Mouse (Mus musculus) adrenal gland, postnatal 25 days (tissue): Measurements from ENCODE around the gene Ccdc47. TPM values are rescaled to one million over a fixed set of nuclear protein-coding genes. Genes with fewer than 3 reads are reported as not detected.
"Not testable (repeated sequence)": the region's sequence is repeated elsewhere in the genome, so short reads cannot be mapped to it uniquely, and the experiment has no call there.

Experiments
- DNase-seq: peaks from one replicate; pipeline ENCODE4 v3.0.0; 2021; ENCODE audit warnings: mixed read lengths
- long read RNA-seq: library from polyadenylated mRNA; stranded (forward); transcript quantifications from one replicate; pipeline ENCODE4 v2.0.0, GENCODE M21; 2021
- total RNA-seq: library from RNA; stranded (reverse); gene quantifications from 2 replicates; pipeline ENCODE4 v1.2.3, GENCODE M21; 2021

Gene Ccdc47
- total RNA-seq, result 122 and 172 TPM in 2 replicates
- long read RNA-seq, full-length matches to known transcripts, result 254 of 277 reads
- long read RNA-seq, partial matches to known transcripts, result 19 of 277 reads
- long read RNA-seq, other reads (novel, unspliced or antisense), result 4 of 277 reads

DNA sequence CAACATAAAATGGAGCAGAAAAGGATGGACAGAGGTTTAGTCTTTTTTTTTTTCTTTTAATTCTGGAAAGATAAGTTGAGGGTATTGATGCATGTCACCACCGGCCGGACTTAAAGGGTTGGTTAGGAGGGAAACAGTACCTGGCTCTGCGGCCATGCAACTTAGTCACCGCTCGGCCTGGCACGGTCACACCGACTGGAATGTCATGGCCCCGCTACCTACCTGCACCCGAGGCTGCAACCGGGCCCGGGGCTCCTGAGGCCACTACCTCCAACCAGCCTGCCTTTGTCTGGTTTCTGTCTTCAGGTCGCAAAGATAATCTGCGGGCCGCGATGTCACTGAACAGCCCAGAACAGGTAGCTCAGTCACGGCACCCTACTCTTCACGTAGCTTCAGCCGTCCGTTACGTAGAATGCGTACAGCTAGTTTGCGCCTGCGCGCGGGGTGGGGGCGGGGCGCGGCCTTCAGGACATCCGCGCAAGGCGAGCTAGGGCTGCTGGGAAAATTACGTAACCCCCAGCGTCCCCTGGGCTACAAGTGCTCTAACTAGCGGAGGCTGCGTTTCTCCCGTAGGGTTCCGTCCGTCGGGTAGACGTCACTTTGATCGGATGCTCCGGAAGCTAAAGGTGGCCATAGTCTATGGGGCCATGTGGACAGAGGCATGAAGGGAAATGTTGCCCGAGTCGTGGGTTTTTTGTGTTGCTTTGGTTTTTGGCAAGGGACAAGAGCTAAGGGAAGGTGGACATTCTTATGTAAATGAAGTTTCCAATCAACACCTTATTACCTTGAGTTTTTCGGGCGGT, at the start of gene Ccdc47:
TSS of gene Ccdc47 (minus strand) at position 418 of the 803 bp plus-strand sequence.
- DNase-seq, result peak; percentile 90

DNA sequence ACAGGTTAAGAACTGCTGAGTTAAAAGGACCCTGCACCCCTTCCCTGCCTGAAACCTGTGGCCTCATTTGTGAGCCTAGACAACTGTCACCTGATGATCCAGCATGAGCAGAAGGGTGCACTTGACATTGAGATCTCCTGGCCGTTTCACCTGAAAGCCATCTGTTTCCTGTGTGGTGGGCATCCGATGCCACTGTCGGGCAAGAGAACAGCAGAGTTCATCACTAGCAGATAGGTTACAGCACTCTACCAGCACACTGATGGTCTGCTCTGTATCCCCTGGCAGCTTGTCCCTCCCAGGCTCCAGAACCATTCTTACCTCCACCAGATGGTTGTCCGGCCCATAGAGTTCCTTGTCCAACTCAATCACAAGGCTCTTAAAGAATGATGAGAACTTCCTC, 49.4 kb upstream of the Ccdc47 start:
- DNase-seq, result no peak

DNA sequence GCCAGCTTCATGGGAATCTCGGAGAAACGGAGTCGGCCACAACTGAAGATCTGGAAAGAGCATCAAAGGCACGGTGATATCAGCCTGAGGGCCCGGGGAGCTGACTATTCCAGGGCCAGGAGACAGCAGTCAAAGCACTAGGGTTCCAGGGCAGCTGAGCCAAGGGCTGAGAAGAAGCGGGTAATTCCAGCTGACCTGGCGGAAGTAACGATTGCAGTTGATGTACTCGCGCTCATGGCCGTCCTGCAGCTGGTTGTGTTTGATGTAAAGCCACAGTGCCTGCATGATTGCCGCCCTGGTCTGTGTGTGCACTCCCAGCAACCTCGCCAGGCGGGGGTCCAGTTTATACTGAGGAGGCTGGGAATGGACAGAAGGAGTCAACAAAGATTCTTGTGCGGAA, 48.8 kb upstream of the Ccdc47 start:
- no peak for DNase-seq

DNA sequence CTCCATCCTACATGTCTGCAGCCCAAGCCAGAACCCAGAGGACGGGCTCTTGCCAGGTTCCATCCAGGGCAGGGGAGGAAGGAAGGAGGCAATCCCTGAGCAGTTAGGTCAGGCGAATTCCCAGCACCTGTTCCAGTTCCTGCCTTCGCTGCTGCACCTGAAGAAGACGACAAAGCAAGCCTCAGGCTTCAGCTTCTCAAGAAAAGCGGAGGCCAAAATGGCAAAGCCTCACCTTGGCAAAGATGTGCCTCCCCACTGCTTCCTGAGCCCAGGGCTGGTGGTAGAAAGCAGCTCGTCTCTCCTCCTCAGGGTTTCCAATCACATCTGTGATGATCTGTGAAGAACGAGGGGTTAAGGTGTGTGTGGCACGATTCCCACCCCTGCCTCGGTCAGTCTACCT, 47.8 kb upstream of the Ccdc47 start:
- no peak for DNase-seq

DNA sequence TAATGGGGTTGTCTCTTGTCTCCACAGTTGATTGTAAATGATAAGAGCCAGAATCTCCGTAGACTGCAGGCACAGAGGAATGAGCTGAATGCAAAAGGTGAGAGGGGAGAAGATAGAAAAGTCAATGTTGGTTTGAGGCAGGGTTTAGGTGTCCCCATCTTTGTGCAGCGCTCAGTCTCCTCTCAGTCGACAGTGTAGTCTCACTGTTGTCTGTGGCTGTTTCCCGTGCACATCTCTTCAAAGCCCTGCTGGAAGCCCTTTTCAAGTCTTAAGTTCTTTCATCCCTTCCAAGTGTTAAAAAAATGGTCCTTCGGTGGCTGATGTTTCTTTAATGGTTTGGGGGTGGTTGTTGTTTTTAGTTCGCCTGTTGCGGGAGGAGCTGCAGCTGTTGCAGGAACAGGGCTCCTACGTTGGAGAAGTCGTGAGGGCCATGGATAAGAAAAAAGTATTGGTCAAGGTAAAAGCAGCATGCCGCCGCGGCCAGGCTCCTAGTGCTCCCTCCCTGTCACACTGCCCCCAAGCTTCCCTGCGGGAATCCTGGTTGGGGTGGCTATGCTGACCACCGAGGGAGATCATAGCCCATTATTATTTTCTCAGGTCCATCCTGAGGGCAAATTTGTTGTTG, 44.8 kb upstream of the Ccdc47 start:
- no peak for DNase-seq

DNA sequence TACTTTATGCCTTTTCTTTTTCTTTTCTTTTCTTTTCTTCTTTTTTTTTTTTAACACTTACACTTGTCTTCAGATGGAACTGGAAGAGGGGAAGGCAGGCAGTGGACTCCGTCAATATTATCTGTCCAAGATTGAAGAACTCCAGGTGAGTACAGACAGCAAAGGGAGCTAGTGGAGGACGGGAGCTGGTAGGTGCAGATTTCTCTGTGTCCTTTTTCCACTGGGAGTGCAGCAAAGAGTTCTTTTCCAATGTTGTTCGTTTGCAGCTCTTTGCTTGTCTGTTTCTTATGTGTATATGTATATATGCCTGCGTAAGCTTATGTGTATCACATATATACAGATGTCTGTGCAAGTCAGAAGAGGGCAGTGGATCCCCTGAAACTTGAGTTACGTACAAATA, 40.6 kb upstream of the Ccdc47 start:
- no peak for DNase-seq

DNA sequence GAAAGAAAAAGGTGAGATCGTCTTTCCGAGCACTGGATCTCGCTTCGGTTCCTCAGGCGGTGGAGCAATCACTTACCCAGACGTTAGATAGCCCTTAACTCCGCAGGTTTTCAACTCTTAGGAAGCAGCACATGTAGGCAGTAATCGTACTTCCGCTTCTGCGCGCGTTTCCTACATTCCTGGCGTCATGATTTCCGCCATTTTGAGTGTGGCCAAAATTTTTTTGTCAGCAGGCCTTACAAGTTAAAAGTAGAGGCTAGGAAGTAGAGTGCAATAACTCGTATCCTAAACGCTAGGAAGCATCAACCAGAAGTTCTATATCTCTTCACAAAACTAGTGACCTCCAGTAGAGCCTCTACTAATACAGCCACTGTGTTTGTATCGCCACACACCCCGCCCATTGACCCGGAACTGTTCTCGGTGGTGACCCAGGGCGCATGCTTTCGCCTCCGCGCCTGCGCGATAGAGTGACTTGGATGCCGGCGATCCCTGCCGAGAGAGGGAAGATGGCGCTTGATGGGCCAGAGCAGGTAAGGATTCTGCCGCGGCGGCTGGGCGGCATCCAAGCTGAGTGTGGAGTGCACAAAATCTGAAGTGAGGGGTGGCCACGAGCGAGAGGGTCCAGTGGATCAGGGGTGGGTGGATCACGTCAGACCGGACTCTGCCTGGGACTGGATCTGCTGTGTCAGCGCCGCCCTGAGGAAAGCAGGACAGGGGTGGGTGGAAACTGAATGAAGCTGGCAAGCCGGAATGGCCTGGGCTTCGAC, 39.7 kb upstream of the Ccdc47 start, which contains the start of the genes Ftsj3 and Psmc5:
TSS of gene Ftsj3 (minus strand) at position 395 of the 767 bp plus-strand sequence.
TSS of gene Psmc5 (plus strand) at position 470 of the 767 bp plus-strand sequence.
- peak; percentile 99 for DNase-seq

DNA sequence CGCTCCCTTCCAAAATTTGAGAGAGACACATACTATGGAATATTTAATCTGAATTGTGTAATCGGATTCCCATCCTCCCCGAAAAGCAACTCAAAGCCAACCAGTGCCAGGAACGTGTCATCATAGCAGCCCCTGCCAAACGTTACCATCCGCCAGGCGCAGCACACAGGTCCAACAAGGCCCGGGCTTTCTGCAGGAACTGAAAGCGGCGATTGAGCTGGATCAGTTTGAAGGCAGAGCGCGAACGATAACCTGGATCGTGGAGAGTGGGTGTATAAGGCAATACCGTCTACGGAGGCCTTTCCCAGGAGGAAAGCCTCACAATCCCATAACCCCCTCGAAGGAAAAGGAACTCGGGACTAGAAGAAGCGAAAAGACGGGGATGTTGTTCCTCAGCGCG, 39.0 kb upstream of the Ccdc47 start:
- no peak for DNase-seq

DNA sequence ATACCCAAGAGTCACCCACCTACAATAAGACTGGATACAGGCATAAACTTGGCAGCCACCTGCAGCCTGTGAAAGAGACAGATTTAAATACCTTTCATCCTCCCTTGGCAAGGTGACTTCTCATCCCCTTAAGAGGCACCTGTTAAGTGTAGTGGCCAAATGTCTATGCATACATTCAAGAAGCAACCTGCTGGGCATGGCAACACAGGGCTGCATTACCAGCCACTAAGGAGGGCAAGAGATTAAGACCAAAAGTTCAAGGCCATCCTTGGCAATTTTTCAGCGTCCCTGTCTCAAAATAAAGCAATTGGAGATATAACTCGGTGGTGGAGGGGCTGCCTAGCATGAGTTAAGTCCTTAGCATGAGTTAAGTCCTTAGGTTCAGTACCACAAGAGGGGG, 38.6 kb upstream of the Ccdc47 start:
- no peak for DNase-seq

DNA sequence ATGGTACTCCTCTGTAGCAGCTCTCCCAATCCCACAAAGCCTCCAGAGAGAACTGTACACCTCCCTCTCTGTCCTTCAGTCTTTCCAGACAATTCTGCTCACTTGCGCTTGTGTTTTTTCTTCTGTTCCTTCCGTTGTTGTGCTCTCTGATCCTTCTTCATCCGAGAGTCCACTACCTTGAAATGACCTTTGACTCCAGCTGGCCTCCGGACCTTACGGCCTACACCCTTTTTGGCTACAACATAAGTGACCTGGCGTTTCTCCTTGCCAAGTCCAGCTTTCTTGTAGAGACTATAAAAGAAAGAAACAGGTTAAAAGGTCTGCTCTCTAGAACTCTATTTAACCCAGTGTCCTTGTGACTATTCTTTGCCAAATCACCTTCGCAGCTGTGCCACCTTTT, 33.2 kb upstream of the Ccdc47 start:
- no peak for DNase-seq

DNA sequence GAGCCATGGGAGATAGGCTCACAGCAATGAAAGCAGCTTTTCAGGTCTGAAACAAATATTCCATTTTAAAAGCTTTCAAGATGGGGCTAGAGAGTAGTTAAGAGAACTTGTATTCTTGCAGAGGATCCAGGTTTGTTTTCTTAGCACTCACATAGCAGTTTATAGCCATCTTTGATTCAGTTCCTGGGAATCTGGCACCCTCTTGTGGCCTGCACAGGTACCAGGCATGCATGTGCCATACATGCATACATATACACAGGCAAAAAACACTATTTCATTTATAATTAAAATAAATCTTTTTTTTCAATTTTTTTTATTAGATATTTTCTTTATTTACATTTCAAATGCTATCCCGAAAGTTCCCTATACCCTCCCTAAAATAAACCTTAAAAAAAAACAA, 30.7 kb upstream of the Ccdc47 start:
- DNase-seq, result no peak

DNA sequence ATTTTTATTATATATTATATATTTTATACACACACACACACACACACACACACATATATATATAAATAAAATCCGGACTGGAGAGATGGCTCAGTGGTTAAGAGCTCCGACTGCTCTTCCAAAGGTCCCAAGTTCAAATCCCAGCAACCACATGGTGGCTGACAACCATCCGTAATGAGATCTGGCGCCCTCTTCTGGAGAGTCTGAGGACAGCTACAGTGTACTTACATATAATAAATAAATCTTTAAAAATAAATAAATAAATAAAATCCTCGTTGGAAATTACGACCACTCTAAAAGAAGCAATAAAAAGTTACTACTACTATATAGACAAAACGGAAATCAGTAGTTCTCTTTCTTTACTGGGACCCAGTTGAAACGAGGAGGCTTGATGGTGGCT, 17.8 kb upstream of the Ccdc47 start:
- not testable (repeated sequence) for DNase-seq

DNA sequence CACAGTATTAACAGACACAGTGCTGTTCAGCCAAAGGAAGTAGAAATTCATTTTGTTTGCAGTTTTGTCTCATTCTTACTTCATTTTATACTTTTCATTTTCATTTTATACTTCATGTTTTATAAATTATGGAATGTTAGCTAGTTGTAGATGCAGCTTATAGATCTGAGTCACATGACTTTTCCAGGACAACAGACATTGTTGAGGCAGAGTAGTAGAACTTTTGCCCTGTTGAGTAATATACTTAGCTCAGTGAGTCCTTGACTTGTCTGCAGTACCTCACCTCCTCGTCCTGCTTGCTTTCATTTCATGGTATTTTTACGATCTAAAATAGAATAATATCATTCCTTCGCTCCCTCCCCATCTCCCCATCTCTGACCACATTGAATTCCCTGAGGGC, 4.5 kb upstream of the Ccdc47 start:
- DNase-seq, result no peak

DNA sequence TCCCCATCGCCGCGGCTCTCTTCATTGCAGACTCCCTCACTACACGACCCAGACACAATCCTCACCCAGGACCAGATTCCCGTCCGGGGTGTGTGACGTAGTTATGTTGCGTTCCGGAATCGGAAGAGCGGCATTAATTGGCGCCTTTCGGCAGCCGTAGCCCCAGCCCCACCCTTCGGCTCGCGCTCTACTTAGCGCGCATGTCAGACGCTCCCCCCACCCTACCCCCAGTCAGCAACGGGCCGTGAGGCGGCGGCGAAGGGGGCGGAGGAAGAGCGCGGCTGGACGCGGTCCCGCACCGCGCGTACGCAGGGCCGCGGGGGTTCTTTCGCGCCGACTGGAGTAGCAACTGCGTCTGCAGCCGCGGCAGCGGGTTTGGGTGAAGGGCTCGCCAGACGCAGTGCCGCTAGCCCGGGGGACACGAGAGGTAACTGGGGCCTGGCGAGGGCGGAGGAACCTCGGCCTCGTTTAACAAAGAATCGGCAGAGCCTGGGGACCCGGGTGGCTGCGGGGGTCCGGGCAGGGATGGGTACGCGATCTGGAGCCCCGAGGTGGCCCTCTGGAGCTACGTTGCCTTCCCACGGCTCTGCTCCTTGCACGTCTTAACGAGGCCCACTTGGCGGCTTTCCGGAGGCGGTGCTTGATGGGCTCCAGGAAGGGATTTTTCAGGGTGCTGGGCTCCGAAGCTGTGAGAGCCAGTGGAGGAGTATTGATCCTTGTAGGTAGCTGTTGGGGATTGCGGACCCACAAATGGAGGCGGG, 766 bp upstream of the Ccdc47 start, which contains the start of gene Ddx42:
TSS of gene Ddx42 (plus strand) at position 197 of the 761 bp plus-strand sequence.
- DNase-seq, result peak; percentile 89

DNA sequence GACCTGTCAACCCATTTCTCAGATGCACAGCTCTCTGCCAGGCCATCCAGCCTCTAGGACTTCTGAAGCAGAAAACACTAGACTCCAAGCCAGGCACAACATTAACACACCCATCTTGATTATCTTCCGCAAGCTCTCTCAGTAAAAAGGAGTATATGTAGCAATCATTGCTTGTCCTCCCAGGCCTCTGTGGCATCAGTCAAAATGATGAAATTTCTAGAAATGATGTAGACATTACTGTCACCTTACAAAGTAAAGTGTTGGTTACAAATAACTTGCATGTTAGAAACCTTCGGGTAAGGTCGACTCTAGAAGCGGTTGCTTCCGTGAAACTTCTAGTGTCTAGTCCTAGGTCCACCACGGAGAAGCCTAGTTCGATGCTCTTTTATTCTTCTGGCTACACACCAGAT, 689 bp downstream of the Ccdc47 start:
- DNase-seq, result no peak

DNA sequence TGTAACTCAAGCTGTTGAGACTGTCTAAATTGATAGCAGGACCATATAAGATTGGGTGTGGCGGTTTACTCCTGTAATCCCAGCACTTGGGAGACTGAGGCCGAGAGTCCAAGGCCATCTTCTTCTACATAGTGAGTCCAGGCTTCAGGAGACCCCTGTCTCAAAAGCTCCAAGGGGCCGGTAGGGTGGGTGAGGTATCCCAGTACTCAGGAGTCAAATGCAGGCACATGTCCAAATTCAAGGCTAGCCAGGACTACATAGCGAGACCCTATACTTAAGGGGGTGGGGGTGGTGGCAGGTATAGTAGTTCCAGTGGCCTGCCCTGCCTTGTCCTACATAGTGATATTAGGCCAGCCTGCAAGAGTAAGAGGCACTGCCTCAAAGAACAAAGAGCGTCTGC, 1.3 kb downstream of the Ccdc47 start:
- no peak for DNase-seq

DNA sequence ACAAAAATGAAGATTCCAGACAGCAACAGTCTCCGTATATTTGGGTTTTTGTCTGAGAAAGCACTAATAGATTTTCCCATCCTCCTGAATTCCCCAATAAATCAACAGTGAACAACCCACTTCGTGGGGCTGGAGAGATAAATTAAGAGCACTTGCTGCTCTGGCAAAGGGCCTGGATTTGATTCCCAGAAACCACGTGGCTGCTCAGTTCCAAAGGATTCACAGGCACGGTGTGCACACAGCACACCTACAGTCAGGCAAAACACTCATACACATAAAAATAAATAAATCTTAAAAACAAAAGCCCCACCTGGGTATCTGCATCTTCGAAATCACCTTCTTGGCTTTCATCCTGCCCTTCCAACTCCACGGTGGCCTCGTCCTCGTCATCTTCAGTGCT, 3.4 kb downstream of the Ccdc47 start:
- DNase-seq, result no peak

DNA sequence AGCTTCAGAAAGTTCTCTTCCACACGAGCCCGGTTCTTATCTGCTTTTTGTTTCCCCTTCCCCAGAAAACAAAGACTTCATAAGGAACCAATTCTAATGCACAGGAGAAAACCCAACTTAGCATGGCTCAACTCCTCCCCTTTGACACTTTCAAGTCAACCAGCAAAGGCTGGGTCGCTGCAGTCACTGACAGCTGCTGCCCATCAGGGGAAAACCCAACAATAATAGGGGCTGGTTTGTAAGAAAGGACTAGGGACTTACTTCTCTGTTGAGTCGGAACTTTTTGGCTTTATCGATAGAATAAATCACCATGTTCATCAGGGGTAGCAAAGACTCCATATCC, 14.1 kb downstream of the Ccdc47 start, which contains the start of gene Strada:
TSS of gene Strada (minus strand) at position 46 of the 343 bp plus-strand sequence.
- no peak for DNase-seq

DNA sequence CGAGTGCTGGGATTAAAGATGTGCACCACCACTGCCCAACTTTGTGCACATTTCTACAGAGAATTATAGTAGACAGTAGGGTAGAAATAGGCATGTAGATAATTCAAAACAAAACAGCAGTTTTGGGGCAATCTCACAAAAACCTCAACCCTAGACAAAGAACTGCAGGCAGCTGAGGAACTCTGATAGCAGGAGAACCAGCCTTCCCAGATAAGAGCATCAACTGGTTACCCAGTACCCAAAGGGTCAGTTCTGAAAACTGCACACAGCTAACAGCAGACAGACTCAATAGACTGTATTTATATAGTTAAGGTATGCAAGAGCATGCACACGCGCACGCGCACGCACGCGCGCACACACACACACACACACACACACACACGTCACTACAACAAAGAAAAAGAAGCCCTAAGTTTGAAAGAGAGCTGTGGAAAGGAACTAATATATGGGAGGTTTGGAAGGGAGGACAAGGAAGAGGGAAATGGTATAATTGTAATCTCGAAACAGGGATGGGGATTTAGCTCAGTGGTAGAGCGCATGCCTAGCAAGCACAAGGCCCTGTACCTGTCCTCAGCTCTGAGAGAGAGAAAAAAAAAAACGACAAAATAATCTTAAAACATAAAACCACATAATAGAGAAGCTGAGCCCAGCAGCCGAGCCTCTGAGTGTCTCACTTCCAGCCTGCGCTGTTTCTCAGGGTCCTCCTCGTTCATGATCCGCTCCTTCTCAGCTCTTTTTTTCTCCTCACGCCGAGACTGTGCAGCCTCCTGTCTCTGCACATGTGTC, 14.6 kb downstream of the Ccdc47 start:
- no peak for DNase-seq

DNA sequence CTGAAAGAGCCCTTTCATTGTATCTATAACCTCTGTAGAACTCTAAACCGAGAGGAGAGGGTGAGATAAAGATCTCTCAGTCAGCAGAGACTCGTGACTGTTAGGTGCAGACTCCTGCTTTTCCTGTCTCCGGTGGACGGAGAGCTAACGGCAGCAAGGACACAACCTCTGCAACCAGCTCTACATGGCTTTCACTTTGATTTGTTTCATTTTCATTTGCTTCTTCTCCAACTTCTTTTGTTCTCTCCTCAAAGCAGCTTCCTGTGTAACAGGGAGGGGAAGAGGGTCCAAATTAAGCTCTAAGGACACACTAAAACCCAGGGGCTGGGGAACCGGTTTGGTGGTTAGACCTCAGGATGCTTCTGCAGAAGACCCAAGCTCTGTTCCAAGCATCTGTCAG, 15.4 kb downstream of the Ccdc47 start:
- DNase-seq, result no peak

DNA sequence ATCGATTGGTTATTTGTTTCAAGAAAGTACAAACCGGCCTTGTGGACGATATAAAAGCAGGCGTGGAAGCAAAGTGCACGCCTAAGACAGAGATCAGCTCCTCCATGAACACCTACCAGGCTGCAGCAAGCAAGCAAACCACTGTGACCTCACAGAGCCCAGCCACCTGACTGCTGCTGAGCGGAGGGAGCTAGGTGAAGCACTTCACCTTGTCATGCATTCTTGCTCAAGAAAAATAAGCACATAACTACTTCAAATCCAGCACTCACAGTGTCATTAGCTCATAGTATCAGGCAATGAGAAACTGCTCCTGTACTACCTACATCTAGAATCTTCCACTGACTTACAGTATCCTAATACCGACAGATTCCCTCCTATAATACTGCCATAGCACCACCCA, 16.1 kb downstream of the Ccdc47 start:
- DNase-seq, result not testable (repeated sequence)
